Mouse (Mus musculus): ENCODE data around the gene Lamb3. TPM values are rescaled to one million over a fixed set of nuclear protein-coding genes. Genes with fewer than 3 reads are reported as not detected.

The Lamb3 gene
- polyA plus RNA-seq, 1 experiment from 2014 or later = 0.49 TPM

- Histone ChIP-seq H3K9me3 (ENCODE audit: control insufficient read depth, low read length) (no peaks in the 10 kb centered on the region), H3K9ac (ENCODE audit: low read depth, low read length) (no peak overlapping the region), H3K4me2 (replicated peaks; ENCODE audit: low read depth, low read length) (no peak overlapping the region), H3K27me3 (ENCODE audit: control insufficient read depth, insufficient read depth, low read length) (no peaks in the 10 kb centered on the region), H3K4me3 (ENCODE audit: low read length) (no peak overlapping the region), H3K27ac (ENCODE audit: low read depth, low read length) (no peak overlapping the region), H3K4me1 (ENCODE audit: control insufficient read depth, insufficient read depth, low read length) (no peaks in the 10 kb centered on the region), H3K36me3 (ENCODE audit: control insufficient read depth, insufficient read depth, low read length) (no peaks in the 10 kb centered on the region)
- 87% methylated on average over 5 of the region's 5 CpGs for WGBS
- no peak for ATAC-seq (ENCODE audit: low FRiP score, low TSS enrichment)
These were observed 134.9 kb downstream of the Lamb3 start for GRCm38 (mm10) chr1:193342198-193342946.

DNA sequence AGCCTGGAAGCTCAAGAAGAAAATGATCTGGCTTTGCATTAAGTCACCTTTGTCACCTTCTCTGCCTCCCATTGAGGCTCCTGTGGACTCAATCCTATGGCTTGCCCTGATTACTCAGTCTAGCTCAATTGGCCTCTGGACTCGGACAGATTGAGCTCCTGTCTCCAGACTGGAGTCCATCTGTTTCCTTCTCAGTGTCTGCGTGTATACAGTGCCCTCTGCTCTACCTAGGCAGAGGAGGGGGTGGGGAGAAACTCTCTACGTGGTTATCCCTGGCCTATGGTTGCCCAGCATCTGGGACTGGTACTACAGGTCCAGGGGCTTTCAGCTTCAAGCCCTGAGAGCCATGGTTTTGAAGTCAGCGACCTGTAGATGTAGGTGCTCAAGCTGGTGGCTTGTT, 136.4 kb downstream of the Lamb3 start:
- ATAC-seq (ENCODE audit: low FRiP score, low TSS enrichment) = no peak
- Histone ChIP-seq H3K27ac (ENCODE audit: low read depth, low read length) (no peak overlapping the region), H3K9ac (ENCODE audit: low read depth, low read length) (no peak overlapping the region), H3K4me3 (ENCODE audit: low read length) (no peak overlapping the region), H3K27me3 (ENCODE audit: control insufficient read depth, insufficient read depth, low read length) (no peaks in the 10 kb centered on the region), H3K4me1 (ENCODE audit: control insufficient read depth, insufficient read depth, low read length) (no peaks in the 10 kb centered on the region), H3K4me2 (replicated peaks; ENCODE audit: low read depth, low read length) (no peak overlapping the region), H3K9me3 (ENCODE audit: control insufficient read depth, low read length) (no peaks in the 10 kb centered on the region), H3K36me3 (ENCODE audit: control insufficient read depth, insufficient read depth, low read length) (no peaks in the 10 kb centered on the region)
- 70% methylated on average over 4 of the region's 4 CpGs for whole genome bisulfite sequencing

GRCm38 (mm10) chr1:193344976-193345375, 137.5 kb downstream of the Lamb3 start:
- Histone ChIP-seq H3K27ac (ENCODE audit: low read depth, low read length) (no peak overlapping the region), H3K27me3 (ENCODE audit: control insufficient read depth, insufficient read depth, low read length) (no peaks in the 10 kb centered on the region), H3K4me2 (replicated peaks; ENCODE audit: low read depth, low read length) (no peak overlapping the region), H3K4me1 (ENCODE audit: control insufficient read depth, insufficient read depth, low read length) (no peaks in the 10 kb centered on the region), H3K36me3 (ENCODE audit: control insufficient read depth, insufficient read depth, low read length) (peaks cover 5% of the 10 kb centered on the region; the same call in 1 of the 2 replicates), H3K4me3 (ENCODE audit: low read length) (no peak overlapping the region), H3K9me3 (ENCODE audit: control insufficient read depth, low read length) (no peaks in the 10 kb centered on the region), H3K9ac (ENCODE audit: low read depth, low read length) (no peak overlapping the region)
- WGBS = 23% methylated on average over 2 of the region's 2 CpGs
- ATAC-seq (ENCODE audit: low FRiP score, low TSS enrichment) = no peak

DNA sequence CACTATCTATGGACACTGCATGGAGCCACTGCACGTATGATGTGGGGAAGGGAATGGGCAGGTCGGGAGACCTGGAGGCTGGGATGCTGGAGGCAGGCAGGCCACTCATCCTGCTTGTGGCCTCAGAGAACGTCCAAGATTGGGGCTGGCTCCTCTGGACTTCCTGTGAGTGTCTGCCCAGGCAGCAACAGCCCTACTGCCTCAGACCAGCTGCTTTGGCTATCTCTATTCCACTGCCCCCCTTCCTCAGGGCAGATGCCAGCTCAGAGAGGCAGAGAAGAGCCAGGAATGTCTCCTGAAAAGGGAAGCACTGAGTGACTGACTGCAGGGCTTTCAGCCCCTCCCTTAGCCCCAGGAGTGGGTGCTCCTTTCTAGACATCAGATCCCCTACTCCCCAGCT, 139.4 kb downstream of the Lamb3 start:
- Histone ChIP-seq H3K9me3 (ENCODE audit: control insufficient read depth, low read length) (no peaks in the 10 kb centered on the region), H3K4me1 (ENCODE audit: control insufficient read depth, insufficient read depth, low read length) (no peaks in the 10 kb centered on the region), H3K9ac (ENCODE audit: low read depth, low read length) (no peak overlapping the region), H3K27me3 (ENCODE audit: control insufficient read depth, insufficient read depth, low read length) (no peaks in the 10 kb centered on the region), H3K36me3 (ENCODE audit: control insufficient read depth, insufficient read depth, low read length) (peaks cover 5% of the 10 kb centered on the region; the same call in 1 of the 2 replicates), H3K4me3 (ENCODE audit: low read length) (no peak overlapping the region), H3K4me2 (replicated peaks; ENCODE audit: low read depth, low read length) (no peak overlapping the region), H3K27ac (ENCODE audit: low read depth, low read length) (no peak overlapping the region)
- WGBS = 57% methylated on average over 3 of the region's 3 CpGs
- ATAC-seq (ENCODE audit: low FRiP score, low TSS enrichment) = no peak

DNA sequence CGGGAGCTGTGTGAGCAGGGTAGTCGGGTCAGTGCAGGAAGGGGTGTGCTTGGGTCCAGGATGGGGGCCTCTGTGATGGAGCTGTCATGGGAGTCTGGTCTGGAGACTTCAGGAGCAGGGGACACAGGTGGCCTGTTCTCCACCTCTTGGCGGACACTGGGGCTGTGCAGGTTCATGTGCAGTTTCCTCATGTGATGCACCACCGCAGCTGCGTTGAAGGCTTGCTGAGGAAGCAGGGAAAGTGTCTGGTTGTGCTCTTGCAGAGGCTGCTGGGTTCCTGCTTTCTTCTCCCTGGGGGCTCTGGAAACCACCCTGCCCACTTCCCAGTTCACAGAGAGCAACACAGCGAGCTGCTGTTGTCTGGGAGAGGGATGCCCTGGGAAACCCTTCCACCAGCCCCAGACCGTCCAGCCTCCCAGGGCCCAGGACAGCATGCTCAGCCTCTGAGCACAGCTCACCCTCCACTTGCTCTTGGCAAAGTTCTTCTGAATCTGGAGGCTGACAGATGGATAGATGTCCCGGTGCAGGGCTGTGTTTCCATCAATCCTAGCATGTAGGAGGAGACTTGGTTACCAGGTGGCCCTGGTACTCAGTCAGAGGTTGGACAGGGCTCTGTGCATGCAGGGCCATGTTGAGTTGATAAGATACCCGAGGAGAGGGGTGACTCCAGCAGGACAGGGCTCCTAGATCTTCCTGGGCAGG, 140.9 kb downstream of the Lamb3 start:
- 83% methylated on average over 9 of the region's 9 CpGs for WGBS
- H3K27me3 ChIP-seq (ENCODE audit: control insufficient read depth, insufficient read depth, low read length) = no peaks in the 10 kb centered on the region
- no peak overlapping the region for H3K4me3 ChIP-seq (ENCODE audit: low read length)
- no peaks in the 10 kb centered on the region for H3K4me1 ChIP-seq (ENCODE audit: control insufficient read depth, insufficient read depth, low read length)
- H3K4me2 ChIP-seq (replicated peaks; ENCODE audit: low read depth, low read length) = no peak overlapping the region
- ATAC-seq (ENCODE audit: low FRiP score, low TSS enrichment) = no peak
- H3K27ac ChIP-seq (ENCODE audit: low read depth, low read length) = no peak overlapping the region
- no peak overlapping the region for H3K9ac ChIP-seq (ENCODE audit: low read depth, low read length)
- H3K36me3 ChIP-seq (ENCODE audit: control insufficient read depth, insufficient read depth, low read length) = peaks cover 5% of the 10 kb centered on the region; the same call in 1 of the 2 replicates
- H3K9me3 ChIP-seq (ENCODE audit: control insufficient read depth, low read length) = no peaks in the 10 kb centered on the region

DNA sequence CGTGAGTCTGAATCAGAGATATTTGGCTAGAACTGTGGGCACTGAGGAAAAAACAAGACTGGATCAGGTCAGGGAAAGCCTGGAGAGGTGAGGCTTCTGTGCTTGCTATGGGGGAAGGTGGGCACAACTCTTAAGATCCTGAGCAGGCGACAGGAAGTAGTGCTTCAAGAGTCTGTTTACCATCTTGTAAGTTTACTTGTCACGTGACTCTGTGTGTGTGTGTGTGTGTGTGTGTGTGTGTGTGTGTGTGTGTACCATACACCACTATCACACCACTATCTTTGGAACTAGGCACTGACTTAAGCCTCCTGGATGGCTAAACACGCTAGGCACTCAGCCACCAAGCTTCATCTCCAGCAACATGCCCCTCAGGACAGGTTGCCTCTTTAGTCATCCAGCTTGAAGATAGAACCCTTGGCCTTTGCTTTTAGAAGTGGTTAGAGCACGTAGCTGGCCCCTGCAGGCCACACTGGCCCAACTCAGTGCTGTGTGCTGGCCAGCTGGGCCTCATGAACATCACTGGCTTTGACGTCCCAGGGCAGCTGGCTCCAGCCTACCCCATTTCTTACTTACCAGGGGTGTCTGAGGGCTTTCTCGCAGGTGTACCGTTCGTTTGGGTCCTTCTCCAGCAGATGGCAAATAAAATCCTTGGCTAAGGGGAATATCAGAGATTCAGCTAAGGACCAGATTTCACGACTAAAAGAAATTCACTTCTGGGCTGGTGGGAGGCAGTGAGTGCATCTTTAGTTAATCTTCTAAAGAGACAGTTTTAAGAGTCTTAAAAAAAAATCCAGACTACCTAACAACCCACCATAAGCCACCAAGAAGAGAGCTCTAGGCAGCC, 142.4 kb downstream of the Lamb3 start:
- 75% methylated on average over 10 of the region's 10 CpGs for WGBS
- ATAC-seq (ENCODE audit: low FRiP score, low TSS enrichment) = no peak

GRCm38 (mm10) chr1:193350546-193350801, 143.0 kb downstream of the Lamb3 start:
- H3K9ac ChIP-seq (ENCODE audit: low read depth, low read length) = no peak overlapping the region
- no peak overlapping the region for H3K27ac ChIP-seq (ENCODE audit: low read depth, low read length)
- H3K36me3 ChIP-seq (ENCODE audit: control insufficient read depth, insufficient read depth, low read length) = peaks cover 5% of the 10 kb centered on the region; the same call in 1 of the 2 replicates
- no peak overlapping the region for H3K4me2 ChIP-seq (replicated peaks; ENCODE audit: low read depth, low read length)
- WGBS = 89% methylated on average over 2 of the region's 2 CpGs
- H3K4me1 ChIP-seq (ENCODE audit: control insufficient read depth, insufficient read depth, low read length) = no peaks in the 10 kb centered on the region
- ATAC-seq (ENCODE audit: low FRiP score, low TSS enrichment) = no peak
- no peaks in the 10 kb centered on the region for H3K27me3 ChIP-seq (ENCODE audit: control insufficient read depth, insufficient read depth, low read length)
- no peaks in the 10 kb centered on the region for H3K9me3 ChIP-seq (ENCODE audit: control insufficient read depth, low read length)
- no peak overlapping the region for H3K4me3 ChIP-seq (ENCODE audit: low read length)

More for the DNA sequence above, 142.4 kb downstream of the Lamb3 start:
- no peak overlapping the region for H3K4me3 ChIP-seq (ENCODE audit: low read length)
- H3K9me3 ChIP-seq (ENCODE audit: control insufficient read depth, low read length) = no peaks in the 10 kb centered on the region
- H3K27me3 ChIP-seq (ENCODE audit: control insufficient read depth, insufficient read depth, low read length) = no peaks in the 10 kb centered on the region
- no peak overlapping the region for H3K4me2 ChIP-seq (replicated peaks; ENCODE audit: low read depth, low read length)
- no peak overlapping the region for H3K9ac ChIP-seq (ENCODE audit: low read depth, low read length)
- H3K36me3 ChIP-seq (ENCODE audit: control insufficient read depth, insufficient read depth, low read length) = peaks cover 5% of the 10 kb centered on the region; the same call in 1 of the 2 replicates
- H3K4me1 ChIP-seq (ENCODE audit: control insufficient read depth, insufficient read depth, low read length) = no peaks in the 10 kb centered on the region
- no peak overlapping the region for H3K27ac ChIP-seq (ENCODE audit: low read depth, low read length)

GRCm38 (mm10) chr1:193351583-193351982, 144.1 kb downstream of the Lamb3 start:
- WGBS = 78% methylated on average over 3 of the region's 3 CpGs
- Histone ChIP-seq H3K4me1 (ENCODE audit: control insufficient read depth, insufficient read depth, low read length) (no peaks in the 10 kb centered on the region), H3K27ac (ENCODE audit: low read depth, low read length) (no peak overlapping the region), H3K9ac (ENCODE audit: low read depth, low read length) (no peak overlapping the region), H3K4me3 (ENCODE audit: low read length) (no peak overlapping the region), H3K4me2 (replicated peaks; ENCODE audit: low read depth, low read length) (no peak overlapping the region), H3K36me3 (ENCODE audit: control insufficient read depth, insufficient read depth, low read length) (peaks cover 7% of the 10 kb centered on the region; the same call in 1 of the 2 replicates), H3K27me3 (ENCODE audit: control insufficient read depth, insufficient read depth, low read length) (no peaks in the 10 kb centered on the region), H3K9me3 (ENCODE audit: control insufficient read depth, low read length) (no peaks in the 10 kb centered on the region)
- no peak for ATAC-seq (ENCODE audit: low FRiP score, low TSS enrichment)

All from kidney, embryonic 14.5 days (tissue).